Mouse (Mus musculus) lung, embryonic 14.5 days (tissue): Measurements from ENCODE around the gene Ppil1. TPM values are rescaled to one million over a fixed set of nuclear protein-coding genes. Genes with fewer than 3 reads are reported as not detected.
A peak's percentile ranks its signal among the peaks of the same experiment; 100 is the strongest.
"Not testable (repeated sequence)": the region's sequence is repeated elsewhere in the genome, so short reads cannot be mapped to it uniquely, and the experiment has no call there.

Source experiments
- ATAC-seq: fragments of 200-750 bp; cut with Nextera tagmentation; 2 replicates; pipeline ENCODE4 v1.8.0; 2017; ENCODE audit warnings: mild to moderate bottlenecking, moderate TSS enrichment, moderate library complexity; ENCODE audit not compliant: insufficient read depth
- DNase-seq: peaks from one replicate; pipeline ENCODE4 v3.0.0-alpha.2; 2015
- H3K27ac ChIP-seq: fragments of 300-500 bp; sonication (generic); 2 replicates; pipeline ENCODE4 v1.5.1; 2014; ENCODE audit warnings: low read depth, mild to moderate bottlenecking, moderate library complexity
- H3K27me3 ChIP-seq: fragments of 300-500 bp; sonication (generic); 2 replicates; pipeline ENCODE4 v1.6.1; 2014; ENCODE audit warnings: low read length, control low read depth; ENCODE audit not compliant: insufficient read depth
- H3K36me3 ChIP-seq: fragments of 300-500 bp; sonication (generic); 2 replicates; pipeline ENCODE4 v1.6.1; 2014; ENCODE audit warnings: control low read depth; ENCODE audit not compliant: insufficient read depth
- H3K4me1 ChIP-seq: fragments of 300-500 bp; sonication (generic); 2 replicates; pipeline ENCODE4 v1.6.1; 2014; ENCODE audit warnings: antibody characterized with exemption, control low read depth; ENCODE audit not compliant: insufficient read depth
- H3K4me2 ChIP-seq: fragments of 300-500 bp; sonication (generic); 2 replicates; pipeline ENCODE4 v1.6.1; 2014; ENCODE audit warnings: mild to moderate bottlenecking
- H3K4me3 ChIP-seq: fragments of 300-500 bp; sonication (generic); 2 replicates; pipeline ENCODE4 v1.5.1; 2014; ENCODE audit warnings: low read depth, low read length
- H3K9ac ChIP-seq: fragments of 300-500 bp; sonication (generic); 2 replicates; pipeline ENCODE4 v1.6.1; 2014
- H3K9me3 ChIP-seq: fragments of 300-500 bp; sonication (generic); 2 replicates; pipeline ENCODE4 v1.6.1; 2016; ENCODE audit warnings: low read depth, low read length, control low read depth
- CTCF ChIP-seq: IDR thresholded peaks from 2 replicates; pipeline ENCODE4 v1.5.1; 2016; ENCODE audit warnings: antibody characterized with exemption, low read depth
- WGBS: fragments of 180-500 bp; shearing (Covaris S2); extraction: QIAGEN DNeasy Blood & Tissue Kit; methylation state at CpG from one replicate; pipeline ENCODE4 v1.1.7; 2014; 5-methylcytosine and 5-hydroxymethylcytosine counted together
- polyA plus RNA-seq: library from polyadenylated mRNA; unstranded; fragments of >200 nt; fragmentation: Nextera tagmentation; extraction: Ambion mirVana; gene quantifications from 2 replicates; pipeline ENCODE4 v1.2.1, GENCODE M21; 2014

Gene Ppil1
- polyA plus RNA-seq, 1 experiment from 2014 or later = 162 TPM

DNA sequence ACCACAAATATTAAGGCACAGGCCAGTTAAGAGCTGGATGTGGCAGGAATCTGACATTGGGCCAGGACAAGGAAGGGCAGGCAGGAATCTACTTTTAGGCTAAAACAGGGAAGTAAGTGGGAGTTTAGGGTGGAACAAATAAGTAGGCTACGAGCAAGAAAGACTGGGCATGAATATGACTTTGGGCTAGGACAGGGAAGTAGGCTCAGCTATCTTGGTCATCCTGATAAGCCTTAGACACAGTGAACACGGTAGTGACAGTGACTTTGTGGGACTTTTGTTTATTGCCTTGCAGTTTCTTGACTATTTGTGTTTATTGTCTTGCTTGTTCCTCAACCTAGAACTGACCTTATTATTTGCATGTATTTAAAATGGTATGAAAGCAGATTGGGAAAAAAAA lies 10.8 kb downstream of the Ppil1 start:
- Histone ChIP-seq H3K4me3 (no peak overlapping the region), H3K9me3 (no peaks in the 10 kb centered on the region), H3K27ac (no peak overlapping the region), H3K4me1 (peaks cover 18% of the 10 kb centered on the region), H3K4me2 (no peak overlapping the region), H3K27me3 (no peaks in the 10 kb centered on the region), H3K9ac (no peak overlapping the region), H3K36me3 (peaks cover 81% of the 10 kb centered on the region)
- no peak for TF ChIP-seq CTCF
- DNase-seq (no peak), ATAC-seq (no peak)
- 88% methylated on average over 2 of the region's 2 CpGs for WGBS

DNA sequence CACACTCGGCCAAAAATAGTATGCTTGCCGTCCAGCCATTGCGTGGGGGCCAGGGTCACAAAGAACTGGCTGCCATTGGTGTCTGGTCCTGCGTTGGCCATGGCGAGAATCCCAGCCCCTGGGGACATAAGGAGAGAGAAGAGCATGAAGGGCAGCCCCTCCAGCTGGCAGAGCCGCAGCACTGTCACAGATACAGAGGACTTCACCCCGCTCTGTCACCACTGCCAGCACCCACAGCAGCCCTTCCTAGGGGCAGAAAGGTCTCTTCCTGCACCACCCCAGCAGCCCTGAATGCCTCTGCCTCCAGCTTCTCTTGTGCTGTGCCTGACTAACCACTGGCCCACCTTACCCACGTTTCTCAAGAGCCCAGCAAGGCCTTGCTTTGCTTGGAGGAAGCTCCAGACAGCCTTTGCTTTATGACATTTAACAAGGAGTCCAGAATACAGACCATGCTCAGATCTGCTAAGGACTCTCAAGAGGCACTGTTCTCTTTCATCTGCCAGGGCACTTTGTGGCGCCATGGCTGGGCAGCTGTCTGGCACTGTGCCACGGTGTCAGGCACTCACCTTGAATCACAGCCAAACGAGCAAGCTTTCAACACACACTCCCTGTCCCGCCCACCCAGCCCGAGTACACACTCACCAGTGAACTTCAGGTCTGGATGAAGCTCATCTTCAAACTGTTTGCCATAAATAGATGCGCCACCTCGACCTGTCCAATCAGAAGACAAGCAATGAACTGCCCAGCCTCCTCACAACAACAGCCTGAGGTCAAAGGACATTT lies 12.2 kb downstream of the Ppil1 start:
- Histone ChIP-seq H3K27ac (peak overlapping the region; percentile 83), H3K9ac (no peak overlapping the region), H3K4me3 (no peak overlapping the region), H3K4me1 (peaks cover 14% of the 10 kb centered on the region), H3K4me2 (no peak overlapping the region), H3K9me3 (no peaks in the 10 kb centered on the region), H3K36me3 (peaks cover 67% of the 10 kb centered on the region), H3K27me3 (no peaks in the 10 kb centered on the region)
- no peak for TF ChIP-seq CTCF
- 53% methylated on average over 15 of the region's 15 CpGs for WGBS
- ATAC-seq (peak; percentile 62; the same call in 1 of the 2 replicates), DNase-seq (peak; percentile 85)

DNA sequence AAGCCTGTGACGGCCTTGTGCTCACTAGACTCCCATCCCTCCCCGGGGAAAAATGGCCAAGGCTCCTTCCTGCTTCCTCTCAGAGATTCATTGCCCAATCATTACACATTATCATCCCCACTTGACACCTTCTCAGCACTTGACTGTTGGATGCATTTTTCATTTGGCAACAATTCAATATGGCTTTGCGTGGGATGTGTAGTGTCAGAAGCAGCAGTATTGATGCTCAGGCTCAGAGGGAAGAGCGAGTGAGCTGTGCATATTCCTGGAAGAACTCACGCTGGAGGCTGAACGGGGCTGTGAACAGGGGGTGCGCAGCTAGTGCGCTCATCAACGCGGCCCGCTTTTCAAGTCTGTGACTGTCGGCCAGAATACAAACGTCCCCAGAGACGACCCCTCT lies 13.0 kb downstream of the Ppil1 start:
- Histone ChIP-seq H3K4me1 (peaks cover 14% of the 10 kb centered on the region), H3K36me3 (peaks cover 60% of the 10 kb centered on the region), H3K27ac (peak overlapping the region; percentile 83; the same call in 1 of the 2 replicates)
- not testable (repeated sequence) for H3K9ac ChIP-seq, H3K9me3 ChIP-seq, H3K4me2 ChIP-seq, H3K4me3 ChIP-seq, H3K27me3 ChIP-seq, DNase-seq, ATAC-seq
- 78% methylated on average over 14 of the region's 14 CpGs for WGBS

DNA sequence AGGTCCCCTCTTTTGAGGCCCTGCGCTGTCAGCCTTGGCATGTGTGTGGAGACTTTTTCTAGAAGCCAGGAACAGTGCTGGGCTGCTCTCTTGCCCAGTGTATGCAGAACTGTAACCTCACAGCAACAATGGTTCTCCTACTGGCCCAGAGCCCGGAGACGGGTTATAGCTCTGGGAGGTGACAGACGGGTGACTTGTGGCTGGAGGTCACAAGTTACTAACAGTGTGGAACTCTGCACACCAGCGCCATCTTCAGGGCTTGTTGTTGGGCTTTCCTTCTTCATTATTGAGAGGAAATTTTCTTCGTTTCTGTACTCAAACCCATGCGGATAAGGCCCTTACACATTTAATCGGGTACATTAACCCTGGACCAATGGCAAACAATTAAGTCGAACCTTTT lies 14.5 kb downstream of the Ppil1 start:
- TF ChIP-seq CTCF = peak; percentile 46
- Histone ChIP-seq H3K4me2 (no peak overlapping the region), H3K4me3 (no peak overlapping the region), H3K9ac (no peak overlapping the region), H3K4me1 (peaks cover 24% of the 10 kb centered on the region), H3K9me3 (no peaks in the 10 kb centered on the region), H3K27ac (peak overlapping the region; percentile 55; the same call in 1 of the 2 replicates), H3K36me3 (peaks cover 48% of the 10 kb centered on the region), H3K27me3 (no peaks in the 10 kb centered on the region)
- DNase-seq (peak; percentile 86), ATAC-seq (no peak)
- 56% methylated on average over 9 of the region's 9 CpGs for WGBS

DNA sequence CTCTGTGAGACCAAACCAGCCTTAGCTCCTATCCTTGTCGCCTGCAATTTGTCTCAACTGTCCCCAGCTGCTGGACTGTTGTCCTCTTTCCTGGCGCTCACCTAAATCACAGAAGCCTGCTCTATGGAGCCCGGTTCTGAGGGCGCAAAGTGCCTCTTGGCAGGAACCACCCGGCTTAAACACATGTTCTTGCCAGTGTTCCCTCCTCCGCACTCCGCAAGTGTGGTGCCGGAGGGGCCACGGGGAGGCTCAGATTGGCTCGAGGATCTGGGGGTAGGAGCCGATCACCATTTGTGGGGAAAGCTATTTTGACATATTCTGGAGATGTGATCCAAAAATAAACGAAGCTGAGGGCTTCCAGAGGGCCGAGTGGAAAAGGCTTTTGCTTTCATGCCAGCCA lies 16.1 kb downstream of the Ppil1 start:
- ATAC-seq = no peak
- H3K36me3 ChIP-seq = peaks cover 39% of the 10 kb centered on the region
- WGBS = 64% methylated on average over 13 of the region's 13 CpGs
- DNase-seq = no peak
- peaks cover 24% of the 10 kb centered on the region for H3K4me1 ChIP-seq
- TF ChIP-seq CTCF = no peak
- H3K4me3 ChIP-seq = no peak overlapping the region
- H3K27me3 ChIP-seq = no peaks in the 10 kb centered on the region
- no peak overlapping the region; the same call in 1 of the 2 replicates for H3K27ac ChIP-seq
- no peaks in the 10 kb centered on the region for H3K9me3 ChIP-seq
- H3K9ac ChIP-seq = no peak overlapping the region
- H3K4me2 ChIP-seq = no peak overlapping the region

DNA sequence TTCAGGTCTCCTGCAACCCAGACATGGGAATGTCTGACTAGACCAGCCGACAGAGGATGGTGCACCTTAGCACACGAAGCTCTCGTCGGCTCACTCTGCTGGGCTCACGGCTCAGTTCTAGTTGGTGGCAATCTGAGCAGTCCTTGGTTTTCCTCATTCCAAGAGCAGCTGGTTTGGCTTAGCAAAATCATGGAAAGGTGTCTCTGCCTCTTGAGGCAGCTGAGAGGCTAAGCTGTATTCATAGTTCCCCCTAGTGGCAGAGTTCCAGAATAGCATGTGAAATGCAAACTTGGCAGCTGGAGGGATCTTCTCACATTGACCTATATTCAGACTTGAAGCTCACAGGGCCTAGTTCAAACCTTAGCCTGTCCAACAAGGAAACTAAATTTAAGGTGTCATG lies 17.4 kb downstream of the Ppil1 start:
- H3K27ac ChIP-seq = no peak overlapping the region
- H3K9ac ChIP-seq = no peak overlapping the region
- H3K4me3 ChIP-seq = no peak overlapping the region
- 22% methylated on average over 5 of the region's 5 CpGs for WGBS
- H3K36me3 ChIP-seq = peaks cover 31% of the 10 kb centered on the region
- H3K4me1 ChIP-seq = peaks cover 14% of the 10 kb centered on the region
- ATAC-seq (peak; percentile 67), DNase-seq (peak; percentile 96)
- H3K9me3 ChIP-seq = no peaks in the 10 kb centered on the region
- H3K27me3 ChIP-seq = no peaks in the 10 kb centered on the region
- peak; percentile 96 for TF ChIP-seq CTCF
- H3K4me2 ChIP-seq = no peak overlapping the region

DNA sequence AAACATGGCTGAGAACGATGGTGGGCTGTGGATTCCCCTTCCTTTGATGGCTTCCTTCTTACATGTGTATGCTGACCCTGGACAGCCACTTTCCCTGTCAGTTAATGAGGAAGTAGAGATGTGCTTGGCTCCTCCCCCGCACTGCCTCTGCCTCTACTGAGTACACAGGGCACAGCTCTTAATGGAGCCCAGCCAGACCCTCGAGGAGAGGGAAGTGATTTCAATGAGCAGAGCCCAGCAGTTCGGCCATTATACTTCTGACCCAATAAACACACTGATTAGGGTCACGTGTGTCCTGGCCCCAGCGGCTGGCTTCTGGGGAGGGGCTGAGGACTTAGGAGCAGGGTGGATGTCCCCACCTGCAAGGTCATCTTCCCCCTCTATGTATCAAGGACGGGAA lies 18.3 kb downstream of the Ppil1 start:
- Histone ChIP-seq H3K4me3 (no peak overlapping the region), H3K4me1 (0 out of 2 replicates have a peak, but pooled peaks cover 10% of the 10 kb centered on the region), H3K27ac (no peak overlapping the region), H3K27me3 (no peaks in the 10 kb centered on the region), H3K4me2 (no peak overlapping the region), H3K9me3 (no peaks in the 10 kb centered on the region), H3K9ac (no peak overlapping the region), H3K36me3 (peaks cover 23% of the 10 kb centered on the region)
- peak; percentile 44 for DNase-seq
- TF ChIP-seq CTCF = no peak
- ATAC-seq = no peak
- 29% methylated on average over 7 of the region's 7 CpGs for WGBS
